Mouse (Mus musculus) common myeloid progenitor, adult 5-6 weeks (primary cell): ENCODE results near the gene Itga7. TPM values are rescaled to one million over a fixed set of nuclear protein-coding genes. Genes with fewer than 3 reads are reported as not detected.
A peak's percentile ranks its signal among the peaks of the same experiment; 100 is the strongest.

Experiments used
- ATAC-seq: replicated peaks from 2 replicates; pipeline ENCODE4 v1.8.0; 2016; ENCODE audit warnings: low read depth, mild to moderate bottlenecking, moderate TSS enrichment, inconsistent platforms; ENCODE audit not compliant: poor library complexity, severe bottlenecking
- total RNA-seq: library from RNA; stranded (forward); fragments of 200-1000, 187-1606 nt; gene quantifications from 2 replicates; pipeline ENCODE4 v1.2.3, GENCODE M21; 2017

Gene Itga7
- total RNA-seq, 1 experiment from 2014 or later = not detected

GRCm38 (mm10) chr10:128910066-128910841 is 23.4 kb upstream of the Itga7 start:
- ATAC-seq = peak; percentile 17

DNA sequence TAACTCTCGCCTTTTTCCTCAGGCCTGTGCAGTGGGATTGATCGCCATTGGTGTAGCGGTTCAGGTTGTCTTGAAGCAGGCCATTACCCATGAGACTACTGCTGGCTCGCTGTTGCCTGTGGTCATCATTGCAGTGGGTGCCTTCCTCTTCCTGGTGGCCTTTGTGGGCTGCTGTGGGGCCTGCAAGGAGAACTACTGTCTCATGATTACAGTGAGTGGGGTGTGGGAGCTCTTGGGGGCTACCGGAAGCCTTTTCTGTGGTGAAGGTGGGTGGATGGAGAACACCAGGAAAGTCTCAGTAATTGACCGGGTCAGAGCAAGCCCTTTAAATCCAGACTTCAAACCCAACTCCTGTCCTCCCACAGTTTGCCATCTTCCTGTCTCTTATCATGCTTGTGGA is 22.2 kb upstream of the Itga7 start:
- ATAC-seq = peak; percentile 34

GRCm38 (mm10) chr10:128912268-128912667 is 21.4 kb upstream of the Itga7 start:
- no peak for ATAC-seq

DNA sequence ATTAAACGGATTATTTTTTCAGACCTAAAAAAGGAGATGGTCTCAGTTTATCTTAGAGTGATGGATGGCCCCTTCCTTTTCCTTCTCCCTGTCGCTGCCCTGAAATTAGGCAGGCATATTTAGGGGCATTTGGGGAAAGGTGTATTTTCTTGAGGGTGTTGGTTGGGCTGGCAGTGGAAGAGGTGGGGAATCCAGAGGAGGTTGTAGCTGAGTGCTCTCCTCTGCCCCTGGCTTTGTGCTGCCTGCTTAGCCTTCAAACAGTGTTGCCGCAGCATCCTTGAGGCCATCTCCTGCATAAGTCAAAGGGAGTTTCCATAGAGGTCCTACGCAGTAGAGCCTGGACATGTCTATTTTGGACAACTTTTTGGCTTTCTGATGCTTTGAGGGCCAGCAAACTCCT is 20.8 kb upstream of the Itga7 start:
- no peak for ATAC-seq

GRCm38 (mm10) chr10:128913219-128913618 is 20.4 kb upstream of the Itga7 start:
- peak; percentile 65 for ATAC-seq

GRCm38 (mm10) chr10:128913696-128914095 is 19.9 kb upstream of the Itga7 start:
- no peak for ATAC-seq

DNA sequence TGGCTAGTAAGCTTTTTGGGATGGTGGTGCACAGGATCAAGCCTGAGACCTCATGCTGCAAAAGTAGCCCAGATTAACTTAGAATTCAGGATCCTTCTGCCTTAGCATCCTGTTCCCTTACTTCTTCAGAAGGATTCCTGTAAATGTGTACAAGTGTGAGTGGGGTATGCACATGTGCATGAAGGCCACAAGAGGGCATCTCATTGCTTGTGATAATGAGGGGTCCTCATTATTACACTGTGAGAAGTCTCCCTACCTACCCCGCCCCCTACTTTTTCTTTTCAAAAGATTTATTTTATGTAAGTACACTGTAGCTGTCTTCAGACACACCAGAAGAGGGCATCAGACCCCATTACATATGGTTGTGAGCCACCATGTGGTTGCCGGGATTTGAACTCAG is 18.1 kb upstream of the Itga7 start:
- ATAC-seq = no peak

DNA sequence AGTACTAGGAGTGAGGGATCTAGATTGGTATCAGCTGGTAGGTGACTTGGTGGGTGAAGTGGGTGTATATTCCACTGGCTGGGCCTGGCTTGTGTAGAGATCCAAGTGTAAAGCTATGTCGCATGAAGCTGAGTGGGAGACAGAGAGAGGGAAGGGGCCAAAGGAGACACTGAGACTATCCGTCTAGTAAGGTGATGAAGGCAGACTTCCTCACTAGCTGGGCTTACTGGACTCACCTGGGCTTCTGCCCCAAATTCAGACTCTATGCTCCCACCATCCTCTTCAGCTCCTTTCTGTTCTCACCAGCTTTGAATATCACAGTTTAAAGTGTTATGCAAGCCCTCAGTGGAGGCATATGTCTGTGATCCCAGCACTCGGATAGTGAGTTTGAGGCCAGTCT is 17.0 kb upstream of the Itga7 start:
- no peak for ATAC-seq

DNA sequence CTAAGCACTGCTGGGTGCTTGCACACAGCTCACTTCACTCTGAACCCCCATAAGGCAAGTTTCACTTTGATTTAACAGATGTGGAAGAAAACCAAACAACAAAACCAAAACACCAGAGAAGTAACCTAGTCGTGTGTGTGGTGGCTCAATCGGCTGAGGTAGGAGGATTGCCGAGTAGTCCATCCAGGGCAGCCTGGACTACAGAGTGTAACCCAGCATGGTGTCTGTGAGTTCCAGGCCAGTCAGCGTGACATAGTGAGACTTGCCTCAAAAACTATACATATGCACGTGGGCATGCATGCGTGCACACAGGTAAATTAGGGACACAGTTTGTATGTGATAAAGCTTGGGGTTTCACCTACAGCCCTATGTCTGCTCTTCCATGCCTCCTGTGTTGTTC is 16.2 kb upstream of the Itga7 start:
- no peak for ATAC-seq

DNA sequence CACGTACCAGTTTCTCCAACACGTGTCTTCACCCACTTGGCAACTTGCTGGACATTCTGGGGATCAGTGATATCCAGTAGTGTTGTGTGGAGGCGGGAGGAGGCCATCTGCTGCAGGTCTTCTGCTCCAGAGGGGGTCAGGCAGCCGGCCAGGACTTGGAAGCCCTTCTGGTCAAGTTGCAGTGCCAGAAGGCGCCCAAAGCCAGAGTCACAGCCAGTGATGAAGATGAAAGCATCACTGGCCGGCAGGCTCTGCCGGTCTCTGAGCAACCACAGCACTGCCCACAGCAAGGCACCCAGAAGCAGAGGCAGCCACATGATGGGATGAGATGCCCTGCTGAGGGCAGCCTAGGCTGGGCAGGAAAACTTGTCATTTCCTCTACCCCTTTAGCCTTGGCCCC is 15.4 kb upstream of the Itga7 start:
- ATAC-seq = no peak

- ATAC-seq = no peak
Measured at GRCm38 (mm10) chr10:128919203-128919631, 14.4 kb upstream of the Itga7 start.

DNA sequence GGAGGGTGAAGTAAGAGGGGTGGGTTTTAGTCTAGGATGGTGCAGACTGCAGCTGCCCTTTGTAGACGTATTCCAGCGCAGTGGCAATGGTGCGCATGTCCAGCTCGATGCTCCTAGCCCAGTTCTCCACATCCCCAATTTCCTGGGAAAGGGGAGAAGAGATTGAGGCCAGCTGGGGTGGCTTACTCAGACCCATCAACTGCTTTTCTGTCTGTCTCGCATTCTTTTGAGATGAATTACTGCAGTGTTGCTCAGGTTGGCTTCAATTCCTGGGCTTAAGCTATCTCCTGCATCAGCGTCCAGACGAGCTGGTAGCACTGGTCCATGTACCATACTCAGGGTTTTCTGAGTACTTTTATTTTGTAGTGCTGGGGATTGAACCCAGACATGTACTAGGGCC is 13.7 kb upstream of the Itga7 start:
- ATAC-seq = no peak

GRCm38 (mm10) chr10:128920736-128921161 is 12.9 kb upstream of the Itga7 start:
- ATAC-seq = no peak

DNA sequence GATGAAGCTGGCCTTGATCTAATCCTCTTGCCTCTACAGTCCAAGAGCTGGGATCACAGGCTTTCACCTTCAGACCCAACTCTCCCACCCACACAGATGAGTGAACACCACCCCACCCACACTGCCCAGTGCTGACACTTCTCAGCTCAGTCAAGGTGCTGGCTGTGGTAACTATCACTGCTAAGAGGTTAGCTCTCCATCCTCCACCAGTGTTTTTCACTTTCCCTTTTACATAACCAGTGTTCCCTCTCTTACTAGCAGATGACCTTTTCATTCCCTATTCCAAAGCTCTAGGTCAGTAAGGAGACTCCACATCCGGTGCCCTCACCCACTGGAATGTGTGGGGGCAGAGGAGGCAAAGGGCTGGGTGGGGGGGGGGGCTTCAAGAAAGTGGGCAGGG is 12.4 kb upstream of the Itga7 start:
- ATAC-seq = no peak

- ATAC-seq = no peak
Measured at GRCm38 (mm10) chr10:128921883-128922821, 11.5 kb upstream of the Itga7 start.

DNA sequence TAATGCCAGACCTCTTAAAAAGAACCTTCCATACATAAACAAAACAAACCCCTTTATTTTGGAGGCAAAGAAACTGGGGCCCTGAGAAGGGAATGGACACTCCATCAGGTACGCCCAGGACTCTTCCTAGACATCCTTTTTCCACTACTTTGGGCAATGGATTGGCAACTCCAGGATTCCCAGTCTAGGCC is 10.9 kb upstream of the Itga7 start, which contains the start of gene Rdh5:
TSS of gene Rdh5 (minus strand) at position 67 of the 191 bp plus-strand sequence.
- ATAC-seq = no peak

DNA sequence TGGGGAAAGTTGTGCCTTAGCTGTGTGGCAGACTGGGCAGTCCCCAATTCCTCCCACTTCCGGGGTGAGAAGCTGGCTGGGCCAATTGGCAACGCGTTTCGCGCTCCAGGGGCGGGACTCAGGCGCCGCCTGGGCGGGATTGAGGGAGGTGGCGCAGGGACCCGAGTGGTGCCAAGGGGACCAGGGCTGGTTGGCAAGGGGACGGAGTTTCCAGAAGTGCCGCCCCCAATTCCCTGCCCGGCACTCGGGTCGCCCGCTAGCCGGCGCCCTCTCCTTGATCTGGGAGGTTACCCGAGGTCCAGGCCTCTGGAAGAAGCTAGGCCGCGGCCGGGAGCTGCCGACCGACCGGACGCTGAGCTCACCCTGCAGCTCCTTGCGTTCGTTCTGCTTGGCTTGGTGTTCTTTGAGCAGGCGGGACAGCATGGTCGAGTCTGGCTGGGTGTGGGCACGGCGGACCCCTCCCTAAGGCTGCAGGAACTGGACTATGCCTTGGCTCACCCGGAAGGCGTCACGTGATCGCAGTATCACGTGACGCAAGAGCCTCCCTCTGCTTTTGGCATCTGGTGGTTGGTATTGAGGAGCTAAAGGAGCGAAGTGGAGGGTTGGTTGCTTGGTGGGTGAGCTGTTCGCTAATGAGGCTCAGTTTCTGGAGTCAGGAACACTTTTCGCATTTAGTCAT is 10.5 kb upstream of the Itga7 start:
- peak; percentile 91 for ATAC-seq

- ATAC-seq = peak; percentile 8
Measured at GRCm38 (mm10) chr10:128923935-128924334, 9.7 kb upstream of the Itga7 start, which contains the start of gene Bloc1s1. Bloc1s1 (minus strand) TSS chr10:128924035.

GRCm38 (mm10) chr10:128928356-128928755 is 5.3 kb upstream of the Itga7 start:
- ATAC-seq = no peak

DNA sequence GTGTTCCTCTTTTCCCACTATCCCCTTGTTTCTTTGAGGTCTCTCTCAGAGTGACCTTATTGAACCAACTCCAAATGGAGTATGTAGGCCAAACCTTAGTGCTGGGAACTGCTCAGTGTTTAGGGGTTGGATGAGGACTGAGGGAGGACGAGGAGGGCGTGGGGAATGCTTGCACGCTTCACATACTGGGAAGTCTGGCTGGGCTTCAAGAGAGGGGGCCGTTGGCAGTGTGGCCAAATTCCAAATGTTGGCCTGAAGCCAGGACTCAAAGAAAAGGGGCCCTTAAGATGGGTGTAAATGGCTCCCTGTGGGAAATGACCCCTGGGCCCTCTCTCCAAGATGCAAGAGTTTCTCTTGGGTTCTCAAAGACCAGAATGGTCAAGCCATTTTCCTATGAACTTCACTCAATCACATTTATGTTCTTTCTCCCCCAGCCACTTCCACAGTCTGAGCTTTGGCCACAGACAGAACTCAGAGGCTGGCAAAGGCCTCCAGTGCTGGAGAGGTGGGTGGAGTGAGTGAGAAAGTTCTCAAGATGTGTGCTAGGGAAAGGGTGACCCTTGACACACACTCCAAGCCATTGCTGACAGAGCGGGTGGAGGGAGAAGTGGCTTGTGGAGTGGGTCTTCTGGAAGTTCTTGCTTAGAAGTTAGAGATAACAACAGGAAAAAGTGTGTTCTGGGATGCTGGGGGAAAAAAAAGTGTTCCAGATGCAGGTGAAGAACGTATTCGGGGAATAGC is 3.8 kb upstream of the Itga7 start:
- no peak for ATAC-seq
